Mouse (Mus musculus) erythroblast, embryonic 14.5 days (primary cell): ENCODE results near the gene BC049715. TPM values are rescaled to one million over a fixed set of nuclear protein-coding genes. Genes with fewer than 3 reads are reported as not detected.
A peak's percentile ranks its signal among the peaks of the same experiment; 100 is the strongest.

Experiments
- H3K27me3 ChIP-seq: 2 replicates; pipeline ENCODE4 v1.6.1; 2012; ENCODE audit warnings: inconsistent platforms; ENCODE audit not compliant: control insufficient read depth
- H3K36me3 ChIP-seq: 2 replicates; pipeline ENCODE4 v1.6.1; 2012; ENCODE audit warnings: mild to moderate bottlenecking, inconsistent platforms; ENCODE audit not compliant: control insufficient read depth
- H3K4me1 ChIP-seq: 2 replicates; pipeline ENCODE4 v1.6.1; 2012; ENCODE audit warnings: inconsistent platforms; ENCODE audit not compliant: control insufficient read depth
- H3K4me3 ChIP-seq: replicated peaks from 2 replicates; pipeline ENCODE3; 2012; ENCODE audit warnings: moderate library complexity, mild to moderate bottlenecking, inconsistent platforms
- H3K9me3 ChIP-seq: 2 replicates; pipeline ENCODE4 v1.6.1; 2012; ENCODE audit warnings: low read length, inconsistent platforms, mixed read lengths; ENCODE audit not compliant: control insufficient read depth
- GATA1 ChIP-seq: IDR thresholded peaks from 2 replicates; pipeline ENCODE4 v1.6.1; 2012; ENCODE audit warnings: low read length, inconsistent platforms, mixed read lengths
- TAL1 ChIP-seq: IDR thresholded peaks from 3 replicates; pipeline ENCODE4 v1.6.1; 2012; ENCODE audit warnings: low read length, inconsistent platforms, mixed read lengths
- polyA plus RNA-seq: library from polyadenylated mRNA; stranded (reverse); fragments of >175 nt; gene quantifications from 2 replicates; pipeline ENCODE4 v1.2.3, GENCODE M21; 2012

Gene BC049715
- polyA plus RNA-seq, 1 experiment = 0.59 TPM

DNA sequence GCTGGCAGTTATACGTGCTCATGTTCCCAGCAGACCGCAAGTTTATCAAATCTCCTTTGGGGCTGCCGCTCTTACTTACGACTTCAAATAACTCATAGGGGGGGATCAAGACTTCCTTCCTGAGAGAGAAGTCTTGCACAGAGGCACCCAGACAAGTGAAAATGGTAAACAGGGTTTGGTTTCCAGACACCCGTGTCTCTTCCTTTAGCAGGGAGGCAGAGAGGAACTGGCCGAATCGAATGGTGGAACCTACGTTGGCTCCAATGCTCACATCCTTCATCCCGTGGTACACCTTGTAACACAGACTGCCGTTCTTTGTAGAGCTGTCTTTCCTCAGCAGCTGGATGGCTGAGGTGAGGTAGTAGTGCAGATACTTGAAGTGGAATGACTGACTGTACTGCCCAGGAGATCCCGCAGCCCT lies 26.9 kb downstream of the BC049715 start:
- H3K9me3 ChIP-seq = no peaks in the 10 kb centered on the region
- peak overlapping the region; percentile 70 for H3K4me3 ChIP-seq
- H3K36me3 ChIP-seq = peaks cover 64% of the 10 kb centered on the region
- peaks cover 64% of the 10 kb centered on the region for H3K4me1 ChIP-seq
- TF ChIP-seq GATA1 (no peak), TAL1 (no peak)
- no peaks in the 10 kb centered on the region for H3K27me3 ChIP-seq

DNA sequence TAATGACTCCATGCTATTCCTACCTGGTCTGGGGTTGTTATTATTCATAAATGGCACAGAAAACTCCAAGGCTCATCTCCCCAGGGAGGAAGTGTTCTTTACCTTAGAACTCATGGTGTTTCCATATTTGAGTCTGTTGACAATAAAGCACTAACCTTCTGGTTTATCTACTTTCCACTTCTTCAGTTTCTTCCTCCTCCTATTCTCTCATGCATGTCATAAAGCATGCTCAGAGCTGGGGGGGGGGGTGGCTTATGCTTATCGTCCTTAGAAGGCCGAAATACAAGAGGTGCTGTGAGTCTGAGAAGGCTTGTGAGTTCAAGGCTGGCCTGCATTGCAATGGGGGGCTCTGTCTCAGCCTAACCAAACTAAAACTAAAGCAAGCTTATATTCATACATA lies 27.8 kb downstream of the BC049715 start:
- TF ChIP-seq GATA1 (no peak), TAL1 (no peak)
- H3K4me1 ChIP-seq = peaks cover 67% of the 10 kb centered on the region
- peak overlapping the region; percentile 70 for H3K4me3 ChIP-seq
- H3K27me3 ChIP-seq = no peaks in the 10 kb centered on the region
- H3K36me3 ChIP-seq = peaks cover 56% of the 10 kb centered on the region
- H3K9me3 ChIP-seq = no peaks in the 10 kb centered on the region

DNA sequence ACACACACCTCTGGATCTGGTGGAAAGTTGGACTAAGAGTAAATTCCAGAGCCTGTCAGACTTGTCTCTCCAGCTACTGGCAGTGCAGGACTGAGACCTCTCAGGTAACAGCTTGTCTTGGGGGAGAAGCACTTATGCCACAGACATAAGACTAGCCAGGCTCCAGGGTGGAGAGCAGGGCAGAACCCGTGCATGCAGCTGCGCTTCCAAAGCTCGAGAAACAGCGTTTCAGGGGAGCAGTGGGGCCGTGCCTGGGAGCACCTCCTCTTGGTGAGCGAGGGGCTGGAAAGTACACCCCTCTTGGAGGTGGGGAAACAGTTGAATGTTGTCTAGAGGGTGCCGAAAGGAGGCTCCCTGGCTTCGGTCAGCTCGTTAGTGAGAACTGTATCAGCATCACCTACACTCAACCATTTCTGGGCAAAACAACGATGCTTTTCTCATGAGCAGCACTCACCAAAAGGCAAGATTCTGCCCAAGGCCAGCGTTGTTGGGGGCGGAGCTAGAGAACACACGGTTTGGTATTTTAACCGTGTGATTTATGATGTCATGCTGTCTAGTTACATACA lies 28.7 kb downstream of the BC049715 start:
- H3K4me3 ChIP-seq = peak overlapping the region; percentile 70
- no peaks in the 10 kb centered on the region for H3K9me3 ChIP-seq
- no peaks in the 10 kb centered on the region for H3K27me3 ChIP-seq
- peaks cover 48% of the 10 kb centered on the region for H3K36me3 ChIP-seq
- TF ChIP-seq GATA1 (no peak), TAL1 (no peak)
- peaks cover 74% of the 10 kb centered on the region for H3K4me1 ChIP-seq

DNA sequence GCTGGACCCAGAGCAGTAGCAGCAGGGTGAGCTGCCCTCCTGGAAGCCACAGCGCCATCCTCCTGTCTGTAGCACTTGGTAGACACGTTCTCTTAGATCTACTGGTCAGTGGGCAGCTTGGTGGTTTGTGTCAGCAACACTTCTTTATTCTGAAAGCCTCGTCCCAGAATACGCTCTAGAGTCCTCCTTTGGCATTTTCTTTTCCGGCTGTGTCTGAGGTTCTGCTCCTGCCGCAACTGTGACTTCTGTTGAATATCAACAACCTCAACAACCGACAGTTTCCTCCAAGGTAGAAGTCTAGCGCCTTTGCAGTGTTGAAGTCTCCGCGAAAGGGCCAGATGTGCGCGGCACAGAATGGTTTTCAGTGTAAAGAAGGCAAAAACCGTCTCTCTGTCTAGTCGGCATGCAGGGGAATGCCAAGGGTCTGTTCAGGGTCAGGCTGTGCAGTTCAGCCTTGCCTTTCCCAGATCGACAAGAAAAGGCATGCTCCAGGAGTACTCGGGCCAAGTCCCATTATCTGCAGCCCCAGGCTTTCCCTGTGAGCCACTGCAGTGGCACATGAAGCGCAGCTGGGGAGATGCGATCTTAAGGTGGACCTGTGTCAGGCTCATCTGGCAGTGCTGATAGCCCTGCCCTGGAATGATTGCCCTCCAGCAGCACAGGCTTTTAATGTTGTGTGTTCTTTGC lies 29.9 kb downstream of the BC049715 start, which contains the start of gene Art4:
Art4 (minus strand) TSS at position 548 of the 687 bp plus-strand sequence.
- H3K4me1 ChIP-seq = peaks cover 73% of the 10 kb centered on the region
- peak within 1 kb of the TSS; percentile 70 for H3K4me3 ChIP-seq
- TF ChIP-seq GATA1 (peak; percentile 99), TAL1 (peak; percentile 100)
- H3K36me3 ChIP-seq = peaks cover 40% of the 10 kb centered on the region
- H3K27me3 ChIP-seq = no peaks in the 10 kb centered on the region
- no peaks in the 10 kb centered on the region for H3K9me3 ChIP-seq

DNA sequence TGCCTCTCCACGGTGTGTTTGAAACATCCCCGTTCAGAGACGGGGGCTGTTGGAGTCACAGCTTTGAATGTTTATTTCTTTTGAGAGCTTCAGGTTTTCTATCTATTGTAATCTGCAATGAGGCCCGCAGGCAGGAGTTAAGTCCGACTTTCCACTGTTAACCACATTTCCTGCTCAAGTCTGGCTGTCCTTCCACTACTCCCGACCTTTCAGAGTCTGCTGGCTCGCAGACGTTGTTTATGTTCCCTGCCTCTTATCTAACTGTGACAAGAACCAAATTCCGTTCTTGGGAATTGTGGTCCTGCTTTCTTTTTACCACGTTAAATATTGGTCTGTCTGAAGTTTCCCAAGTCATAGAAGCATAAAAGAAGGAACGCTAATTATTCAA lies 30.4 kb downstream of the BC049715 start:
- TF ChIP-seq GATA1 = no peak
- TF ChIP-seq TAL1 = no peak
- Histone ChIP-seq H3K4me1 (peaks cover 68% of the 10 kb centered on the region), H3K4me3 (peak overlapping the region; percentile 70), H3K9me3 (no peaks in the 10 kb centered on the region), H3K36me3 (peaks cover 35% of the 10 kb centered on the region), H3K27me3 (no peaks in the 10 kb centered on the region)

DNA sequence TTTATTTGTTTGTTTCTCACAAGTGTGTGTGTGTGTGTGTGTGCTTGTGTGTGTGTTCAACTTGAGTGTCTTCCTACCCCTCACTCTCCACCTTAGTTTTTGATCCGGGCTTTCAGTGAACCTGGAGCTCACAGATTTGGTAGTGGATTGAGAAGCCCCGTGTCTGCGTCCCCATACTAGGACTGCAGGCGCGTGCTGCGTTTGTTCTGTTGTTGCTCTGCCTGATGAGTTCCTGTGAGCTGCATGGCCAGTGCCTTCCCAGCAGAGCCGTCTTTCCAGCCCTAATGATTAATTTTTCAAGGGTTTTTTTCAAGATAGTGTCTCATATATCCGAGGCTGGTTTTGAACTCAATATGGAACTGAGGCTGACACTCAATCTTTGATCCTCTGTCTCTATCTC lies 31.0 kb downstream of the BC049715 start:
- Histone ChIP-seq H3K9me3 (no peaks in the 10 kb centered on the region), H3K4me1 (peaks cover 64% of the 10 kb centered on the region), H3K27me3 (no peaks in the 10 kb centered on the region), H3K4me3 (peak overlapping the region; percentile 70), H3K36me3 (peaks cover 29% of the 10 kb centered on the region)
- TF ChIP-seq TAL1 (no peak), GATA1 (no peak)

DNA sequence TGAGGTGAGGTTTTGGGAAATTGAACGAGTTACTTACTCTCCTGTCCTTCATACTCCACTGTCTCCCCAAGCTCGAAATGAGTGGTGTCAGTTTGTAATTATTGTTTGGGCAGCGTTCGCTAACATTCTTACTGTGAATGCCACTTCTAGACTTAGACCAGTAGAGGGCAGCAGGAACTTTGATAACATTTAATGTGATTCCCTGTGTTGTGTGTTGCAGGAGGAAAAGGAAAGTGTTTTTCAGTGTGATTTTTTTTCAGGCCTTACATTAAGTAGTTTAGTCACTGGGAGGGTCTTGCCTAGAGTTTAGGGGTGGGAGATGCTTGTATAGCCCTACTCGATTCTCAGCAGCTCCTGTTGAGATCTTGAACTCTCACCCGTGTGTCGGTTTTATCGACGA lies 33.6 kb downstream of the BC049715 start:
- no peaks in the 10 kb centered on the region for H3K27me3 ChIP-seq
- H3K4me1 ChIP-seq = peaks cover 40% of the 10 kb centered on the region
- H3K36me3 ChIP-seq = peaks cover 3% of the 10 kb centered on the region
- no peaks in the 10 kb centered on the region for H3K9me3 ChIP-seq
- TF ChIP-seq TAL1 (no peak), GATA1 (no peak)
- H3K4me3 ChIP-seq = no peak overlapping the region

DNA sequence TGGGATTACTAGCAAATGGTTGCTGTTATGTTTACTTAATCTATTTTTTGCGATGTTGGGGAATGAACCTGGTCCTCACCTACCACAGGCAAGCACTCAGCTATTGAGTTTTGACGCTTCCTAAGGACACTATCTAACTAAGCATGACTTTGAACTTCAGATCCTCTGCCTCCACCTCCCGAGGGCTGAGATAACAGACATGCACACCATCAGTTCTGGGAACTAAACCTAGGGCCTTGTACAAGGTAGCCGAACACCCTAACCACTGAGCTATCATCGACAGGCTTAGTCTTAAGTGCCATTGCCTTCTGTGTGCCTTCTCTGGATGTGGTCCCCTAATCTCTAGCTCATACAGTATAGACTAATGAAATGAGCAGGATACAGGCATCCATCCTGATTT lies 37.9 kb downstream of the BC049715 start:
- TF ChIP-seq TAL1 = no peak
- TF ChIP-seq GATA1 = no peak
- no peaks in the 10 kb centered on the region for H3K36me3 ChIP-seq
- H3K27me3 ChIP-seq = no peaks in the 10 kb centered on the region
- H3K9me3 ChIP-seq = no peaks in the 10 kb centered on the region
- no peak overlapping the region for H3K4me3 ChIP-seq
- H3K4me1 ChIP-seq = peaks cover 10% of the 10 kb centered on the region

DNA sequence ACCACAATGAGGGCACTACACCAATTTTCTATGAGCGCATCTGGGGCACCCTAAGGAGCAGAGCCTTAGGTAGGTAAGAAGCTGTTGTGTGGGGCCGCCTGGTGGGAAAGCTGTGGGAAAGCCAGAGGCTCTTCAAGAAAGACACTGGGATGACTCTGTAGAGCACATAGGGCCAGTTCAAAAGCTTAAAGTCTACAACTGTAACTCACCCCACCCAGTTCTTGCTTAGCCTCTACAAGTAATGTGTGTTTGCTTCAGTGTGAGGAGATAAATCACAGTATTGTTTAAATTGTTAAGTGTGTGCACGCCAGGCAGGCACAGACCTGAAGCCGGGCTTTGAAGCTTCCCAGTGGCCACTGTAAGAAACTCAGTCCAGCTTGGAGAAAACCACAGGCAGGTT lies 38.7 kb downstream of the BC049715 start:
- no peaks in the 10 kb centered on the region for H3K36me3 ChIP-seq
- no peak for TF ChIP-seq GATA1
- no peak for TF ChIP-seq TAL1
- H3K27me3 ChIP-seq = no peaks in the 10 kb centered on the region
- peaks cover 2% of the 10 kb centered on the region for H3K4me1 ChIP-seq
- H3K4me3 ChIP-seq = no peak overlapping the region
- H3K9me3 ChIP-seq = no peaks in the 10 kb centered on the region
